Mouse (Mus musculus) liver, embryonic 16.5 days (tissue): ENCODE data around the gene Wdr60. TPM values are rescaled to one million over a fixed set of nuclear protein-coding genes. Genes with fewer than 3 reads are reported as not detected.

Experiments
- ATAC-seq: fragments of 200-750 bp; cut with Nextera tagmentation; 2 replicates; pipeline ENCODE4 v1.8.0; 2017; ENCODE audit warnings: low read depth, mild to moderate bottlenecking, moderate number of reproducible peaks, moderate library complexity
- H3K27ac ChIP-seq: fragments of 300-500 bp; sonication (generic); 2 replicates; pipeline ENCODE4 v1.5.1; 2014; ENCODE audit warnings: mild to moderate bottlenecking, low read length
- H3K27me3 ChIP-seq: fragments of 300-500 bp; sonication (generic); 2 replicates; pipeline ENCODE4 v1.6.1; 2014; ENCODE audit warnings: low read depth, low read length, mixed read lengths; ENCODE audit not compliant: control insufficient read depth, insufficient read depth
- H3K36me3 ChIP-seq: fragments of 300-500 bp; sonication (generic); 2 replicates; pipeline ENCODE4 v1.6.1; 2014; ENCODE audit warnings: mild to moderate bottlenecking; ENCODE audit not compliant: control insufficient read depth, insufficient read depth
- H3K4me1 ChIP-seq: fragments of 300-500 bp; sonication (generic); 2 replicates; pipeline ENCODE4 v1.6.1; 2014; ENCODE audit warnings: low read depth, low read length, mixed read lengths; ENCODE audit not compliant: control insufficient read depth
- H3K4me2 ChIP-seq: fragments of 300-500 bp; sonication (generic); 2 replicates; pipeline ENCODE4 v1.6.1; 2014; ENCODE audit warnings: low read depth, low read length, mixed read lengths
- H3K4me3 ChIP-seq: fragments of 300-500 bp; sonication (generic); 2 replicates; pipeline ENCODE4 v1.5.1; 2014; ENCODE audit warnings: low read depth, mild to moderate bottlenecking, low read length
- H3K9ac ChIP-seq: fragments of 300-500 bp; sonication (generic); 2 replicates; pipeline ENCODE4 v1.6.1; 2014; ENCODE audit warnings: low read depth, low read length
- H3K9me3 ChIP-seq: fragments of 300-500 bp; sonication (generic); replicated peaks from 2 replicates; pipeline ENCODE4 v1.6.1; 2016; ENCODE audit warnings: low read length; ENCODE audit not compliant: control insufficient read depth
- WGBS: fragments of 180-500 bp; shearing (Covaris S2); extraction: QIAGEN DNeasy Blood & Tissue Kit; methylation state at CpG from one replicate; pipeline ENCODE4 v1.1.7; 2014; ENCODE audit not compliant: insufficient replicate concordance; 5-methylcytosine and 5-hydroxymethylcytosine counted together
- polyA plus RNA-seq: library from polyadenylated mRNA; unstranded; fragments of >200 nt; fragmentation: Nextera tagmentation; extraction: Ambion mirVana; gene quantifications from 2 replicates; pipeline ENCODE4 v1.2.1, GENCODE M21; 2015

Wdr60 gene
- polyA plus RNA-seq, 1 experiment from 2014 or later, result 3.0 TPM

GRCm38 (mm10) chr12:116282856-116283255 is 20.0 kb upstream of the Wdr60 start:
- Histone ChIP-seq H3K4me2 (peak overlapping the region; percentile 68), H3K27ac (no peak overlapping the region), H3K9ac (peak overlapping the region; percentile 24; the same call in 1 of the 2 replicates), H3K4me1 (peaks cover 25% of the 10 kb centered on the region), H3K27me3 (no peaks in the 10 kb centered on the region), H3K36me3 (no peaks in the 10 kb centered on the region), H3K9me3 (no peaks in the 10 kb centered on the region), H3K4me3 (peak overlapping the region; percentile 38)
- WGBS, result 40% methylated on average over 2 of the region's 2 CpGs
- no peak for ATAC-seq

GRCm38 (mm10) chr12:116281427-116282281 is 18.8 kb upstream of the Wdr60 start:
- peak overlapping the region; percentile 100 for H3K4me3 ChIP-seq
- no peaks in the 10 kb centered on the region for H3K27me3 ChIP-seq
- peak overlapping the region; percentile 99 for H3K9ac ChIP-seq
- H3K9me3 ChIP-seq, result no peaks in the 10 kb centered on the region
- peak; percentile 28 for ATAC-seq
- H3K4me1 ChIP-seq, result peaks cover 31% of the 10 kb centered on the region
- peak overlapping the region; percentile 88 for H3K4me2 ChIP-seq
- under 1% methylated on average over 54 of the region's 55 CpGs for WGBS
- no peaks in the 10 kb centered on the region for H3K36me3 ChIP-seq
- H3K27ac ChIP-seq, result peak overlapping the region; percentile 99

GRCm38 (mm10) chr12:116280653-116281364 is 18.0 kb upstream of the Wdr60 start, which contains the start of gene Esyt2:
Gene Esyt2, plus strand, starts transcription at chr12:116281196.
- under 1% methylated on average over 61 of the region's 68 CpGs for WGBS
- no peaks in the 10 kb centered on the region for H3K27me3 ChIP-seq
- no peaks in the 10 kb centered on the region for H3K36me3 ChIP-seq
- H3K4me2 ChIP-seq, result peak within 1 kb of the TSS; percentile 88
- peaks cover 35% of the 10 kb centered on the region for H3K4me1 ChIP-seq
- H3K9ac ChIP-seq, result peak within 1 kb of the TSS; percentile 99
- H3K27ac ChIP-seq, result peak within 1 kb of the TSS; percentile 99
- peak; percentile 90 for ATAC-seq
- peak within 1 kb of the TSS; percentile 100 for H3K4me3 ChIP-seq
- H3K9me3 ChIP-seq, result no peaks in the 10 kb centered on the region

- under 1% methylated on average over 7 of the region's 7 CpGs for WGBS
- H3K27me3 ChIP-seq, result no peaks in the 10 kb centered on the region
- peak overlapping the region; percentile 99 for H3K9ac ChIP-seq
- peak overlapping the region; percentile 100 for H3K4me3 ChIP-seq
- peak overlapping the region; percentile 99 for H3K27ac ChIP-seq
- no peak for ATAC-seq
- no peaks in the 10 kb centered on the region for H3K36me3 ChIP-seq
- no peaks in the 10 kb centered on the region for H3K9me3 ChIP-seq
- peaks cover 36% of the 10 kb centered on the region for H3K4me1 ChIP-seq
- peak overlapping the region; percentile 88 for H3K4me2 ChIP-seq
These were observed 17.4 kb upstream of the Wdr60 start for GRCm38 (mm10) chr12:116280149-116280652.

GRCm38 (mm10) chr12:116279181-116279580 is 16.4 kb upstream of the Wdr60 start:
- no peak overlapping the region for H3K4me2 ChIP-seq
- H3K27me3 ChIP-seq, result no peaks in the 10 kb centered on the region
- H3K4me1 ChIP-seq, result peaks cover 38% of the 10 kb centered on the region
- 74% methylated on average over 2 of the region's 2 CpGs for WGBS
- no peaks in the 10 kb centered on the region for H3K36me3 ChIP-seq
- H3K27ac ChIP-seq, result peak overlapping the region; percentile 42; the same call in 1 of the 2 replicates
- no peaks in the 10 kb centered on the region for H3K9me3 ChIP-seq
- no peak overlapping the region for H3K9ac ChIP-seq
- no peak for ATAC-seq
- no peak overlapping the region for H3K4me3 ChIP-seq

- no peak for ATAC-seq
- peak overlapping the region; percentile 1; the same call in 1 of the 2 replicates for H3K27ac ChIP-seq
- H3K4me2 ChIP-seq, result no peak overlapping the region
- WGBS, result 62% methylated on average over 1 of the region's 1 CpGs
- no peak overlapping the region for H3K9ac ChIP-seq
- no peak overlapping the region for H3K4me3 ChIP-seq
- no peaks in the 10 kb centered on the region for H3K9me3 ChIP-seq
- no peaks in the 10 kb centered on the region for H3K36me3 ChIP-seq
- no peaks in the 10 kb centered on the region for H3K27me3 ChIP-seq
- peaks cover 38% of the 10 kb centered on the region for H3K4me1 ChIP-seq
These were observed 15.7 kb upstream of the Wdr60 start for GRCm38 (mm10) chr12:116278541-116278940.

- WGBS, result 17% methylated on average over 2 of the region's 2 CpGs
- Histone ChIP-seq H3K27ac (peak overlapping the region; percentile 54), H3K4me2 (peak overlapping the region; percentile 5; the same call in 1 of the 2 replicates), H3K27me3 (no peaks in the 10 kb centered on the region), H3K4me3 (no peak overlapping the region), H3K9me3 (no peaks in the 10 kb centered on the region), H3K36me3 (no peaks in the 10 kb centered on the region), H3K4me1 (peaks cover 39% of the 10 kb centered on the region), H3K9ac (no peak overlapping the region)
- no peak for ATAC-seq
These were observed 14.1 kb upstream of the Wdr60 start for GRCm38 (mm10) chr12:116276961-116277360.

- no peak overlapping the region for H3K27ac ChIP-seq
- no peaks in the 10 kb centered on the region for H3K36me3 ChIP-seq
- no peaks in the 10 kb centered on the region for H3K27me3 ChIP-seq
- peaks cover 39% of the 10 kb centered on the region for H3K4me1 ChIP-seq
- no peak overlapping the region for H3K4me2 ChIP-seq
- no peaks in the 10 kb centered on the region for H3K9me3 ChIP-seq
- no peak overlapping the region for H3K4me3 ChIP-seq
- H3K9ac ChIP-seq, result no peak overlapping the region
- WGBS, result 68% methylated on average over 4 of the region's 4 CpGs
- no peak for ATAC-seq
These were observed 12.8 kb upstream of the Wdr60 start for GRCm38 (mm10) chr12:116275631-116276030.
